Mouse (Mus musculus) WW6 (cell line): ENCODE measurements around the gene Duoxa2.
"Not testable (repeated sequence)": the region's sequence is repeated elsewhere in the genome, so short reads cannot be mapped to it uniquely, and the experiment has no call there.

Experiments
- DNase-seq: peaks from one replicate; pipeline ENCODE4 v3.0.0-alpha.2; 2013; ENCODE audit warnings: low read depth, low spot score

The Duoxa2 gene

DNA sequence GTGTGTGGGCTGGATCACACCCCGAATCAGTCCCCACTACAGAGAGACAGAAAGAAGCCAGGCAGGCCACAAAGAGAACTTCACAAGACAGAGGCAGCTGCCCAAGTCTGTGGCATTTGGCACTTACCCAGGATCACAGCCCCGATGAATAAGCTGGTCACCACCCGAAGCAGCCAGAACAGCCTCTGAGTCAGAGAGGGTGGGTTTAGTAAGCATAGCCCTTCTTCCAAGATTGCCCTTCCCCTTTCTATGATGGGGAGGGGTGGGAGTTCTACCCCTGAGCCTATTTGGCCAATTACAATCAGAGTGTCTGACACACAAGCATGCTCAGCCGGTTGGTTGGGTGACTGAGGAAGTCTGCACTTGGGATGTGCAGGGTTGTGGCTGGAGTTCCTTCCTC is 7.5 kb downstream of the Duoxa2 start:
- DNase-seq, result no peak

DNA sequence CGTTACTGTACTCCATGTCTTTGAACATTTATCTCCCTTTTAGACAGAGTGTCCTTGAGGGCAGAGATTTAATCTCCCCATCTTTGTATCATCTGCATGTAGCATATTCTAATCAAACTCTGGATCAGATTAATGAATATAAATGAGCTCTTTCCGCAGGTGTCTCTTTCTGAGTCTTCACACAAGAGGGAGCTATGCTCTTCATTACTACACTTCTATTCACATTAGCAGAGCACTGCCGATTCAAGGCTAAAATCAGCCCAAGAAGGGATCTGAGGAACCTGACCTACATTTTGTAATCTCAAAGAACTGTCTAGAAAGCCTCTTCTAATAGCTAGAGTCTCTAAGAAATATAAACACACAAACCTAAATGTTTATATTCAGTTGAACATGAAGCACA is 10.9 kb downstream of the Duoxa2 start:
- no peak for DNase-seq

DNA sequence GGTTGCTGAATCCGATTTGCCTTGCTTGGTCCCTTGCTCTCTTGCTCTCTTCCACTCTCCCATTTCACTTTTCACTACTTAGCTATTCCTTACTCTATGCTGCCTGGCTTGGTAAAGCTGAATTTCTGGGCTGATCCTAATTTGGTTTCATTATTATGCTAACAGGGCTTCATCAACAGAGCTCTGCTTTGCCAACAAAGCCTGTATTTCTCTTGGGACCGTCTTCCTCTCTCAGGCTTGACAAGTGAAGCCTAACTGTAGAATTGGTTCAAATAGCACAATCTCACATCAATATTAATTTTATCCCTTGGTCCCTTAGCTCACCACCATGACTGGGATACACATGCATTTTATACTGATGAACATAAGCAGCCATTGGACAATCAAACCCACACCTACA is 12.9 kb downstream of the Duoxa2 start:
- DNase-seq, result no peak

DNA sequence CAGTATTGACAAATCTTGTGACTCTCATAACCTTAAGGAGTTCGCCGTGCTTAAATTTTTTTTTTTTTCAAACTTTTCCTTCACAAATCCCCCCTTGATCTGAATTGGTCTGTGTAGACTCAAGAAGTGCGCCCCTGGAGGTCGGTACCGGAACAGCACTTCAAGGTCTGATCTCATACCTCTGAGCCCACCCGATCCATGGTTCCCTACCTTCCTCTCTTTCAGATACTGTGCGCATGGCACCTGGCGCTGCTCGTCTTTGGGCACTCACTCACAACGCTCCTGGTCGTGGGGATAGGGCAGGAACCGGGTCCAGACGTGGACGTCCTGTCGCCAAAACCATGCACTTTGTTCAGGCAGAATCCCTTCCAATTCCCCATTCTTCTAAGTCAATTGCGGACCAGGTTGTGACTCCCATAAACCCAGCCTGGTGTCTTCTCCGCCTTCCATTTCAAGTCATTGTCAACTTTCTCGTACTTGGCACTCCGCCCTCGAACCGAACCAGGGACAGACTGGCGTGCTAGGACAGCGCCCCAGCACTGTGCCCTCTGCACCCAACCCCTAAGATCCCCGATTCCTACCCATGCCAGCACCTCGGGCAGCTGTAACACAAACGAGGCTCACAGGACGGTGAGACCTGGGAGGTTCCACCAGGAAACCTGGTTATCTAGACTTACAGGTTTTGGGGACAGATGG is 14.2 kb downstream of the Duoxa2 start:
- DNase-seq, result no peak

DNA sequence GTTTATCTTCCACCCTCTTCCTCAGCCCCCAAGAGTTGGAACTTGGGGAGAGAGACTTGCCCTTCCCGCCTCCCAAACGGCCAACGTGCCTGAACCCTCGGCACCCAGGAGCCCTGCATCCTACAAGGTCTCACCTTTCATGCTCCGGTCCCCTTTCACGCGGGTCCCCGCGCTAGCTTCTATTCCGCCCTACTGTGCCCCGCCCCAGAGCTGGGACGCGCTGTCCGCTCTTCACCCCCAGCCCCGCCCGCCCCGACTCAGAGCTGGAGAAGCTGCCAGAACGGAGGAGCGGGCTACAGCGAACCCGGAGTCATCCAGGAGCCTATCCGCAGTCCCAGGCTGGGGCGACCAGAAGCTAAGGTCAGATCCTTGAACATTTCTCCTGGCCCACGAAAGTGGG is 14.8 kb downstream of the Duoxa2 start, which contains the start of gene Duoxa1:
Gene Duoxa1 (minus strand): TSS at position 195 of the 400 bp plus-strand sequence.
- DNase-seq, result no peak

DNA sequence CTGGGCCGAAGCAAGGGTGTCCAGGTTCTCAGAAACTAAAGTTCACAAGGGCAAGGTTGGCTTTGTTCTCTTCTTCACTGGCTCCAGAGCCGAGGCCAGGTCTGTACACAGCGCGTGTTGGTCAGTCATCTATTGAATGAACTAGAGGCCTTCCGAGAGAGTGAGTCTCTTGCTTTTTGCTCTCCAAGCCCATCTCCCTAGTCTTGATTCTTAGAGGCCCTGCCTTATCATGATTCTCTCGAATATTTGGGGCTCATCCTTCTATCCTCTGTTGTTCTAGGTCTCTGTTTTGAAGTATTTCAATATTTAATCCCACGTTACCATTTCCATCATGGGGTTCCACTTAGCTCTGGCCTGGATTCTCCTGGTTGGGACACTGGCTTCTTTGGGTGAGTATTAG is 16.7 kb downstream of the Duoxa2 start, which contains the start of gene Duox1:
Gene Duox1 (plus strand): TSS at position 301 of the 400 bp plus-strand sequence.
- DNase-seq, result no peak

DNA sequence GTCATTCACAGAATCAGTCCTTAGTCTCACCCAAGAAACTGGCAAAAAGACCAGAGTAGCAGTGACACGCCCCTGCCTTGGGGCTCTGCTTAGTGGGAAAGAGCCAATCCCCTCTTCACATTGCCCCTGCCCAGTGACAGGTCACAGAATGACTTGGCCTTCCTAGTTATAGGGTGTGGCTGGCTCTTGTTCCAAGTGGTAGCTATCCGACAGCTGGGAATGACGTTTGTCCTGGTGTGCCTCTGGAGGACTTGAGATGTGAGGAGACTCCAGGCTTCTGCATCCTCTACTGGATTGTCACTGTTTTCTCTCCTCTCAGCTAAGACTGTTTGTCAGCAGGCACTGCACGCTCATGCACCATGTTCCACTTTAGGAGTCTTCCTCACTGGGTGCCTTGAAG is 18.7 kb downstream of the Duoxa2 start:
- DNase-seq, result no peak

DNA sequence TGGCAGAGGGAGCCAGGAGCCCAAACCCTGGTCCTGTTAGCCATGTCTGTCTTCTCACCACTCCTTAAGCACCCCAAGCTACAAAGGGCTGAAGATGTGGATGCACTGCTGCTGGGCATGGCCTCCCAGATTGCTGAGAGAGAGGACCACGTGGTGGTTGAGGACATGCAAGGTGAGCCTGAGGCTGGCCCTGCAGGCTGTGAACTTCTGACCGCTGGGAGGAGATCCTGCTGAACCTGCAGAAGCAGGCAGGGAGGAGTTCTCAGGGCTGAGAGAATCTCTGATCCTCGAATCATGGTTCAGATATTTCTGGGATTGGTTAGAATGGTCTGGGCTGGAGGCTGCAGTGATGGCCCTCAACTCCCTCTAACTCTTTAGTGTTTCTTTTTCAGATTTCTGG is 25.3 kb downstream of the Duoxa2 start:
- DNase-seq, result no peak

DNA sequence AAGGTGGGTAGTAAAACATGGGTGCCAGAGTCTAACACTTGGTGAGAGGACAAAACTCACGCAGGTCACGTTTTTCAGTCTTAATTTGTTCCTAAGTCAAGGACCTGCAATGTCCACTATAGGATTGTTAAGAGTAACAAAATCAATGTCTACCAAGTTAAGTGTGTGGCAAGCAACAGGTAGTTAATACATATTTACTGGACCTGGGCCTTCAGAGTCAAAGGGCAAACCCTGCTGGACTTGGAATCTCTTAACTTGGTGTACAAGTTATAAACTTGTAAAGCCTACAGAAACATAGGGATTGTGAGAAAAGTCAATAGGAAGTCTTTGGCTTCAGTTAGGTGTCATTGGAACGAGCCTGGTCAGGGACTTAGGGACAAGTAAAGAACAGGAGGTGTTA is 25.9 kb downstream of the Duoxa2 start:
- DNase-seq, result no peak

DNA sequence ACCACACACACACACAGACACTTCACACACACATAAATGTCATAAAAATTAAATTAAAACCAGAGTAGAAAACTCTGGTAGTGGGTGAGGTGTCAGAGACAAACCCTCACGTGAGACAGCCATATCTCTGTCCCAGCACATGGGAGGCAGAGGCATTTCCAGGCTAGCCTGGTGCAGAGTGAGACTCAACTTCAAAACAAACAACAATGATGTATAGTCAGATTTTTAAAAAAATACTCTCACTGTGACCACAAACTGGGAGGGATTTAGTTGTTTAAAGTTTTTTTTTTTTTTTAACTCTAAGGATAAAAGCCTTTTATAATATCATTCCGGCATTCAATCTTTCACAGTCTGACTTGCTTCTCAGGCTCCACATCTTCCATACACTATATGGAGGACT is 26.7 kb downstream of the Duoxa2 start:
- no peak for DNase-seq

DNA sequence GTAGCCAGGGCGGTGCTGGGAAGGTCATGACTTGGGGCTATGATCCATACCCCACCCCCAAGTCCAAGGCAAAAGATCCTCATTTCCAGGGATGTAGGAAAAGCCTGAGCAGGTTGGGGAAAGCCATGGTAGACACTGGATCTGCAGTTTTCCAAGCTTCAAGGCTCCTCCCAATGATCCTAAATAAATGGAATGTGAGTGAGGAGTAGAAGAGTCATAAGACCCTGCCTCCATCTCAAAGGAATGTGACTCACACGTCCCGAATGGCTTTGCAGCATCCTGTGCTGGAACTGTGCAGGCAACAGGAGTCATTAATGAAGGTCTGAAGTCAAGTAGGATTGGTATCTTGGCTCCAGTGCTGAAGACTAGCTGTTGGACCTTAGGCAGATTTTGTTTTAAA is 29.3 kb downstream of the Duoxa2 start:
- no peak for DNase-seq

DNA sequence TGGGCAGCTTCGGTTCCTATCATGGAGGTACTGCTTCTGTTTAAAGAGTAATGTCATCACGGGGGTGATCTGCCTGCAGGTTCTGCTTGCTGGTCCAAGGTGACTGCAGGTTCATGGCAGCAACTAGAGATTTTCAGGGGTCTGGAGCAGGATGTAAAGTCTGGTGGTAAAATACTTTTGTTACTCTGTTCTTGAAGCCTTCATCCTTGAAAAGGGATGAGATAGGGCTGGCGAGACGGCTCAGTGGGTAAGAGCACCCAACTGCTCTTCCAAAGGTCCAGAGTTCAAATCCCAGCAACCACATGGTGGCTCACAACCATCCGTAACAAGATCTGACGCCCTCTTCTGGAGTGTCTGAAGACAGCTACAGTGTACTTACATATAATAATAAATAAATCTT is 31.6 kb downstream of the Duoxa2 start:
- DNase-seq, result not testable (repeated sequence)

DNA sequence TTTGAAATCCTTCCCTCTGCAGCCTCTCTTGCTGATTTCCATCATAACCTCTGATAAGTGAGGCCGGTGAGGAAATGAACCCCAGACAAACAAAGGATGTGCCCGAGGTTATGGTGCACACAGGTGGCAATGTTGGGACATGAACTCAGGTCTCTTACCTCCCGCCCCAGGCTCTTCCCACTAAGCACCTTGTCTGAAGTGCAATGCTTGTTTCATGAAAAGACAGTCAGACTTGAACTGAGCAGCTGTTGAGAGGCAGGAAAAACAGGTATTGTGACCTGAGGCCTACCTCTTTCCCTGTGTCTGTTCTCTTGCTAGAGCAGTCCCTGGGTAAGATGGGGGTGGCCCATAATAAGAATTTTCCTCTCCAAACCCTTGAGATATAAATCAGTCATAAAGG is 33.5 kb downstream of the Duoxa2 start:
- DNase-seq, result no peak

DNA sequence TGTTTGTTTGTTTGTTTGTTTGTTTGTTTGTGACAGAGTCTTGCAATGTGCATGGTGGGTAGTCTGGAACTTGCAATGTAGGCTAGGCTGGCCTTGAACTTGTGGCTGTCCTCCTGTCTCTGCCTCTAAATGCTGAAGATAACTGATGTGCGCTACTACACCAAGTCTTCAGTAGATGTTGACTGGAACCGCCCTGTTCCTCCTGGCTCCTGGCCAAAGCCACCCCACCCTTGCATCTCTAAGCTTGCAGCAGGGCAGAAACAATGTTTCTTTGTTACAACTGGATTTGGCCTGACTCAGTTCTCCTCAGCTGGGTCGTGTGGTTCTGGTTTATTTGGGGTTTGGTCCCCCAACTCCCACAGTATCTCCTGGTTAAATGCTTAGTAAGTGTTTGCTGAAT is 35.5 kb downstream of the Duoxa2 start:
- DNase-seq, result no peak

DNA sequence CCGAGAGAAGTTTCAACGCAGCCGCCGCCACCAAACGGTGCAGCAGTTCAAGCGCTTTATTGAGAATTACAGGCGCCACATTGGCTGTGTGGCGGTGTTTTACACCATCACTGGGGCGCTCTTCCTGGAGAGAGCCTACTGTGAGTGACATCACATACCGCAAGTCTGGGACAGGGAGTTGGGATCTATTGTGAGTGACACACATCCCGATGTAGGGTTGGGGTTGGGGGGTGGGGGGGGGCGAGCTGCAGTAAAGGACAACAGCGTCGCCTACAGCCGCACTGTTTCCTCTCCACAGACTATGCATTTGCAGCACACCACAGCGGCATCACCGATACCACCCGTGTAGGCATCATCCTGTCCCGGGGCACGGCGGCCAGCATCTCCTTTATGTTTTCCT is 38.6 kb downstream of the Duoxa2 start:
- DNase-seq, result no peak

DNA sequence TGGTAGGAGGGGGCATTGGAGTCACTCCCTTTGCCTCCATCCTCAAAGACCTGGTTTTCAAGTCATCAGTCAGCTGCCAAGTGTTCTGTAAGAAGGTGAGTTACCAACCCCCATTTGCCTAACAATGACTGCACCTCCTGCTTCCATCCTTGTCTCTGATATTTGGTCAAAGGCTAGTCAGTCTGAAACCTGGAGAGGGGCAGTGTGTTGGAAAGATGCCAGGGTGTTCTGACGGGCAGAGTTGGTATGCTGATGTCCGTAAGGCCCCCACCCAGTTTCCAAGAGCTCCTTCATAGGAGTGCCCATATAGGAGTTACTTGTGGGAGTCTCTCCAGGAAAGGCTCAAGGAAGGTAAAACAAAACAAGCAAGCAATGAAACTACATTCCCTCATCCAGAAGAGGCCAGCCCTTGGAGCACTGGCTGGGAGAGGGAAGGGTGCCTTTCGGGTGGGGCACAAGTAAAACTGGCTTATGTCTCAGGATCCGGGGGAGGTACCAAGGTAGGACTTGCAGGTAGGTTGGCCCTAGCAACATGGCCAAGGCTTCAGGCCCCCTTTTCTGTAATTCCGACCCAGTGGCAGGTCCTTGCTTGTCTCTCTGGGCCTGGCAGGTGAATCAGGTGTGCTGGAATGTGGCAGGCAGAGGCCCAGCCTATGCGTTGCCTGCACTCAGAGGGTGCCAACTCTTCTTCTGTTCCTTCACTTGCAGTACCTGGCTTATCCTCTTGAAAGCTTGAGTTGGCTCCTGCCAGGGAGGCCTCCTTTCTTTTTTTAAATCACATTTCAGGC is 46.6 kb downstream of the Duoxa2 start:
- no peak for DNase-seq

DNA sequence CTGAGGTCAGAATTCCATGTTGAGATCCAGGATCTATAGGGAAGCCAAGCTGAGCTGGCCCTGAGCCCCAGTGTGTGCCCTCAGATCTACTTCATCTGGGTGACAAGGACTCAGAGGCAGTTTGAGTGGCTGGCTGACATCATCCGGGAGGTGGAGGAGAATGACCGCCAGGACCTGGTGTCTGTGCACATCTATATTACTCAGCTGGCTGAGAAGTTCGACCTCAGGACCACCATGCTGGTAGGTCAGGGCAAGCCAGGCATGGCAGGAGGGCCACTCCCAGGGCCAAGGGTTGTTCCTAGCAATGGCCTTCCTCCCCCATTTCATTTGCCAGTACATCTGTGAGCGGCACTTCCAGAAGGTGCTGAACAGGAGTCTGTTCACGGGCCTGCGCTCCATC is 47.5 kb downstream of the Duoxa2 start:
- DNase-seq, result not testable (repeated sequence)

DNA sequence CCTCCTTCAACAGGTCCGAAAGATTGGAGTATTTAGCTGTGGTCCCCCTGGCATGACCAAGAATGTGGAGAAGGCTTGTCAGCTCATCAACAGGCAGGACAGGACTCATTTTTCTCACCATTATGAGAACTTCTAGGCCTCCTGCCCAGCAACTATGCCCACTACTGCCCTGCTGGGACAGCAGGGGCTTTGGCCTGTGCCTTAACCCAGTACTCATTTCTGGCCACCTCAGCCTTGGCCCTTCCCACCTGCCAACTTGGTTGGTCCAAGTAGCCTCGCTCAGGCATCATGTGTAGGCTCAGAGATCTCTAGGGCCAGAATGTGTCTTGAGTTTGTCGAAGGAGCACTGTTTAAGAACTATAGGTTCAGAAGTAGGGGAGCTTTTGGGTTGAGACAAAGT is 48.6 kb downstream of the Duoxa2 start:
- DNase-seq, result no peak

DNA sequence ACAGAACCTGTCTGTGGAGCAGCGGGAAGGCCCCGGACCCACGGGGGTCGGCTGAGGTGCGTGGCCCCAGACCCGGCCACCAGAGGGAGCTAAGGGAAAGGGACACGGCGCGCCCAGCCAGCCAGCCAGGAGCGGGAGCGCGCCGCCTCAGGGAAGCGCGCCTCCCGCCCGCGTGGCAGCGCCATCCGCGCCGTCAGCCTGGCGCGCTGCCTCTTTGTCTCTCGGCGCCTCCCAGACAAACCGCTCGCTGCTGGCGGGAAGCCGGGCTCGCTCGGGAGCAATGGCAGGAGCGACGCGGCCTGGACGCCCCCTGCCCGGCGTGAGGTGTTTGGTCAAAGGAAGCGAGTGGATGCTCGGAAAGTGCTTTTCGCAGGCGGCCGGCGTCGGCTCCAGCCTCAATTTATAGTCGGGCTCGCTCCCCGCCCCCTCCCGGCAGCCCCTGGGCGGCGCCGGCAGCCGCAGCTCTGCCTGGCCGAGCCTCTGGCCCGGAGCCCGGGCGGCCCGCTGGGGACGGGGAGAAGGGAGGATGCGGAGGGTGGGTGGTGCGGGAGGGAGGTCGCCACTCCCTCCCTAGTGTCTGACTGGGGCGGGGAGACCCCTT is 49.9 kb downstream of the Duoxa2 start:
- DNase-seq, result no peak

DNA sequence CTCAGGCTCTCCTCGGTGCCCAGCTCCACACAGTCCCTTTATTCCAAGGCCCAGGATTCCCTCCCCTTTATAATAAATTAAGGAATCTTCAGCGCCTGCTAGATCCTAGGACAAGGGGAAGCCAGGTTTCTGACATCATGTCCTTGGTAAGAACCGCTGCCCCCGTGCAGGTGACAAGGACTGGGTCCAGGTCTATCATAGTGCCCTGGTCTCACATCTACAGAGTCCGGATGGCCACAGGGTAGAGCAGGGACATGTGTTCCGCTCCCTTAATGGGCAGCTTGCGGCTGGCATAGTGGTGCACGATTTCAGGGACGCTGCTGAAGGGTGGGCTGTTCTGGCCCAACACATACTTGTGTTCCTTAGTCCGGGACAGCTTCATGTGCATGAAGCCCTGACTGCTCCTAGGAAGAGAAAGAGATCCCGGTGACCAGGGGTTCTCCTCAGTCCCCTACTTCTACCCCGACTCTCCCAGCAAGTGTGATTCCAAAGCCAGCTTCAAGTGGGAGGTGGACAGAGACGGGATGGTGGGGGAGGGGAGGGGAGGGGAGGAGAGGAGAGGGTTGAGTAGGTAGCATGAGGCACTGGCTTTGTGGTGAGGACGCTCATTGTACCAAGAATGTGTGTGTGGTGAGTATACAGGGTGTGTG is 50.6 kb downstream of the Duoxa2 start:
- no peak for DNase-seq

DNA sequence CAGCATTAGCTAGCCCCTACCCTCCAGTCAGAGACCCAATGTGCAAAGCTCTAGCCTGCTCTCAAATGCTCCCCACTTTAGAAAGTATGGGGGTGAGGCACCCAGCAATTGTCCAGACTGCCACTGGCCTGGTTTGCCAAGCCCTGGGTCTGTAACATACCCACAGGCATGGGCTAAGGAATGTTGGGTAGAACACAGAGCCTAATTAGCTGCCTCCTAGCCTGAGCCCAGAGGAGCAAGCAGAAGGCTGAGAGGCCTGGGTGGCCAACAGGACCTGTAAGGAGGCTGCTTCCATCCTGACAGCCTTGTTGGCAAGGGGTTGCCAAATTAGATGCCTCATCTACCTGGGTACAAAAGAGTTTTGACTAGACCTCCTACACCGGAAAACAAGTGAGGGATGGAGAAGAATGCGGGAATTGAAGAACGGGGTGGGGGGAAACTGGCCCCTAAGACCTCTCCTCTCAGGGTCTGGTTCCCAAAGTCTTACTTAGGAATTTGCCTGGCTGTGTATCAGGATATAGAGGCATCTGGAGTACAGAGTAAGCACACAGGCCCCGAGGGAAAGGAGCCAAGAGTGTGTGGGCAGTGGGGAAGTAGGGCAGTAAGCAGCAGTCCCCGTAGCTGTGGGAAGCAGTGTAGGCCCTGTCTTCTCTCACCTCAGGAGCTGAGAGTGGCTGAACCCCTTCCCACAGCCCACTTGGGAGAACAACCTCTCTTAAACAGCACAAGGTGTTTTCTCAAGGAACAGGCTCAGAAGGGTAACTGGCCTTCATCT is 52.6 kb downstream of the Duoxa2 start:
- DNase-seq, result no peak

DNA sequence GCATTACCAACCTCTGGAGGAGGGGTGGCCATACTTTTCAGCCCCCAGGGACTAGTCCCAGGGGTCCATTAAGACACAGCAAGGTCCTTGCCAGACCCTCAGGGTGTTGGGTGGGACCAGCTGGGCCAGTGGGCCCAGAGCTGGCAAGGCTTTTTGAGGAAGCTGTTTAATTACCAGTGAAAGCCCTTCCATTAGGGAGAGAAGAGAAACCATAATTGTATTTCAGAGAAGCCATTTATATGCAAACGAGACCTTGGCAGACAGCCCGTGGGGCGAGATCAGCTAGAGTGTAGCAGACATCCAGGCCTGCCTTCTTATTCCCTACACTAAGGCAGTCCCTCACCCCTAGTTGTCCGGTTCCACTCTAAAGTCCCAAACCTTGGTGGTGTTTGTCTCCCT is 53.2 kb downstream of the Duoxa2 start:
- no peak for DNase-seq
